Mouse (Mus musculus) brain, embryonic 14.5 days (tissue): ENCODE results near the gene Gjb5. TPM values are rescaled to one million over a fixed set of nuclear protein-coding genes. Genes with fewer than 3 reads are reported as not detected.
A peak's percentile ranks its signal among the peaks of the same experiment; 100 is the strongest.

Experiments used
- DNase-seq: peaks from one replicate; pipeline ENCODE4 v3.0.0-alpha.2; 2011; ENCODE audit warnings: low read depth
- CTCF ChIP-seq: fragments of 200-500 bp; IDR thresholded peaks from 2 replicates; pipeline ENCODE4 v1.5.1; 2012; ENCODE audit warnings: inconsistent platforms, mild to moderate bottlenecking, moderate library complexity, borderline replicate concordance; ENCODE audit not compliant: insufficient read depth, insufficient read length; ENCODE audit errors: extremely low read depth
- POLR2A ChIP-seq: fragments of 200-500 bp; IDR thresholded peaks from 2 replicates; pipeline ENCODE4 v1.6.1; 2012; ENCODE audit warnings: mild to moderate bottlenecking, inconsistent platforms, borderline replicate concordance; ENCODE audit not compliant: poor library complexity, insufficient read depth, insufficient read length, severe bottlenecking; ENCODE audit errors: extremely low read depth
- polyA plus RNA-seq: library from polyadenylated mRNA; depleted of rRNA; stranded (reverse); fragments of >200 nt; gene quantifications from 2 replicates; pipeline ENCODE4 v1.2.3, GENCODE M21; 2012

Gene Gjb5
- polyA plus RNA-seq, 1 experiment, result 0.18 TPM

- TF ChIP-seq POLR2A (no peak), CTCF (peak; percentile 58; the same call in 1 of the 2 replicates)
- DNase-seq, result peak; percentile 16
These were observed 12.5 kb upstream of the Gjb5 start for GRCm38 (mm10) chr4:127370447-127370846.

GRCm38 (mm10) chr4:127368379-127368973, 10.5 kb upstream of the Gjb5 start:
- peak; percentile 81 for DNase-seq
- no peak for TF ChIP-seq POLR2A
- TF ChIP-seq CTCF, result peak; percentile 99

- peak; percentile 42 for DNase-seq
These were observed 7.9 kb upstream of the Gjb5 start for GRCm38 (mm10) chr4:127365834-127366233.

GRCm38 (mm10) chr4:127365433-127365832, 7.5 kb upstream of the Gjb5 start:
- peak; percentile 22 for DNase-seq
- no peak for TF ChIP-seq POLR2A
- no peak for TF ChIP-seq CTCF

More at GRCm38 (mm10) chr4:127365834-127366233, 7.9 kb upstream of the Gjb5 start:
- TF ChIP-seq CTCF (no peak), POLR2A (no peak)

GRCm38 (mm10) chr4:127364431-127364830, 6.5 kb upstream of the Gjb5 start:
- TF ChIP-seq POLR2A (no peak), CTCF (no peak)
- no peak for DNase-seq

- no peak for DNase-seq
- TF ChIP-seq POLR2A, result no peak
- peak; percentile 46; the same call in 1 of the 2 replicates for TF ChIP-seq CTCF
These were observed 5.3 kb upstream of the Gjb5 start for GRCm38 (mm10) chr4:127363331-127363730.

GRCm38 (mm10) chr4:127362520-127362919, 4.5 kb upstream of the Gjb5 start:
- no peak for TF ChIP-seq CTCF
- no peak for TF ChIP-seq POLR2A
- DNase-seq, result no peak

- TF ChIP-seq CTCF (no peak), POLR2A (no peak)
- DNase-seq, result peak; percentile 12
These were observed 3.2 kb downstream of the Gjb5 start for GRCm38 (mm10) chr4:127354506-127355485.

- no peak for DNase-seq
These were observed 4.0 kb downstream of the Gjb5 start, which contains the start of gene Gjb4 for GRCm38 (mm10) chr4:127353951-127354438. Gene Gjb4, minus strand, starts transcription at chr4:127354081.

GRCm38 (mm10) chr4:127352594-127352993, 5.4 kb downstream of the Gjb5 start:
- peak; percentile 28 for DNase-seq
- TF ChIP-seq CTCF (no peak), POLR2A (no peak)

More at GRCm38 (mm10) chr4:127353951-127354438, 4.0 kb downstream of the Gjb5 start, which contains the start of gene Gjb4:
- TF ChIP-seq CTCF, result no peak
- no peak for TF ChIP-seq POLR2A
